Mouse (Mus musculus) liver, embryonic 11.5 days (tissue): ENCODE results near the gene Olfr339. TPM values are rescaled to one million over a fixed set of nuclear protein-coding genes. Genes with fewer than 3 reads are reported as not detected.
"Not testable (repeated sequence)": the region's sequence is repeated elsewhere in the genome, so short reads cannot be mapped to it uniquely, and the experiment has no call there.

Experiments used
- ATAC-seq: fragments of 200-750 bp; cut with Nextera tagmentation; replicated peaks from 2 replicates; pipeline ENCODE4 v1.8.0; 2017; ENCODE audit warnings: moderate number of reproducible peaks, mild to moderate bottlenecking, moderate TSS enrichment, moderate library complexity; ENCODE audit not compliant: low FRiP score
- DNase-seq: peaks from one replicate; pipeline ENCODE4 v3.0.0-alpha.2; 2017; ENCODE audit warnings: low spot score
- H3K27ac ChIP-seq: fragments of 300-500 bp; sonication (generic); 2 replicates; pipeline ENCODE4 v1.5.1; 2014; ENCODE audit warnings: mild to moderate bottlenecking, low read depth, low read length, control low read depth
- H3K27me3 ChIP-seq: fragments of 300-500 bp; sonication (generic); replicated peaks from 2 replicates; pipeline ENCODE4 v1.6.1; 2014; ENCODE audit warnings: low read length, mixed read lengths; ENCODE audit not compliant: control insufficient read depth, insufficient read depth
- H3K36me3 ChIP-seq: fragments of 300-500 bp; sonication (generic); 2 replicates; pipeline ENCODE4 v1.6.1; 2014; ENCODE audit warnings: mild to moderate bottlenecking, low read length, moderate library complexity, mixed read lengths; ENCODE audit not compliant: control insufficient read depth, insufficient read depth
- H3K4me1 ChIP-seq: fragments of 300-500 bp; sonication (generic); replicated peaks from 2 replicates; pipeline ENCODE4 v1.6.1; 2014; ENCODE audit warnings: low read length, mixed read lengths; ENCODE audit not compliant: control insufficient read depth, insufficient read depth
- H3K4me2 ChIP-seq: fragments of 300-500 bp; sonication (generic); 2 replicates; pipeline ENCODE4 v1.6.1; 2014; ENCODE audit warnings: mild to moderate bottlenecking, control low read depth, moderate library complexity
- H3K4me3 ChIP-seq: fragments of 300-500 bp; sonication (generic); 2 replicates; pipeline ENCODE4 v1.5.1; 2014; ENCODE audit warnings: low read depth, low read length, control low read depth
- H3K9ac ChIP-seq: fragments of 300-500 bp; sonication (generic); 2 replicates; pipeline ENCODE4 v1.6.1; 2014; ENCODE audit warnings: low read depth, low read length, control low read depth
- H3K9me3 ChIP-seq: fragments of 300-500 bp; sonication (generic); 2 replicates; pipeline ENCODE4 v1.6.1; 2016; ENCODE audit warnings: low read length, inconsistent platforms, mixed read lengths; ENCODE audit not compliant: control insufficient read depth
- WGBS: fragments of 180-500 bp; shearing (Covaris S2); extraction: QIAGEN DNeasy Blood & Tissue Kit; methylation state at CpG from one replicate; pipeline ENCODE4 v1.1.7; 2014; 5-methylcytosine and 5-hydroxymethylcytosine counted together
- polyA plus RNA-seq: library from polyadenylated mRNA; unstranded; fragments of >200 nt; fragmentation: Nextera tagmentation; extraction: Ambion mirVana; gene quantifications from 2 replicates; pipeline ENCODE4 v1.2.1, GENCODE M21; 2014

Gene Olfr339
- not detected in 2 replicates for polyA plus RNA-seq

GRCm38 (mm10) chr2:36418647-36419046 lies at the start of gene Olfr339:
Olfr339 (plus strand) TSS chr2:36418947.
- 77% methylated on average over 3 of the region's 3 CpGs for WGBS
- no peak for ATAC-seq
- Histone ChIP-seq H3K36me3 (no peaks in the 10 kb centered on the region), H3K4me1 (no peaks in the 10 kb centered on the region), H3K27me3 (no peaks in the 10 kb centered on the region), H3K4me3 (no peak within 1 kb of the TSS), H3K27ac (no peak within 1 kb of the TSS), H3K9me3 (no peaks in the 10 kb centered on the region; the same call in 1 of the 2 replicates), H3K9ac (no peak within 1 kb of the TSS), H3K4me2 (no peak within 1 kb of the TSS)
- no peak for DNase-seq

- no peak for ATAC-seq
These were observed 45.5 kb upstream of the Olfr339 start, which contains the start of gene Olfr338 for GRCm38 (mm10) chr2:36373219-36373618. Olfr338 (plus strand) TSS chr2:36373519.

DNA sequence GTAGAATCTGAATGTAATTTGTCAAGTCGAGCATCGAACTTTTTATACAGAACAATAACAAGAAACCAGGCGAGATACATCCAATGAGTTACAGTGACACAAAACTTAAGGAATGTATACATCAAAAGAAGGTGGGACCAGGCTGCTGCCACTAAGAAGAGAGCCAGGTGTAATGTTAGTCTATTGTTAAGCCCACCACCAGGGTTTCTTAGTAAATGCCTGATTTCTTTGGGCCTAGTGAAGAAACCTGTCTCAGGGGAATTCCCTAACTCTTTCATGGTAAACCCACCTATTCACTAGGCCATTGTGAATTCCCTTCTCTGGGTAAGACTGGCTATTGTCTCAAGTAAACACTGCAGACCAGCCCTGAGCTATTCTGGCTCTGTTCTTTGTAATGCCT lies 3.6 kb upstream of the Olfr339 start:
- not testable (repeated sequence) for H3K27ac ChIP-seq, H3K27me3 ChIP-seq, ATAC-seq, H3K4me2 ChIP-seq, H3K9ac ChIP-seq, H3K9me3 ChIP-seq, DNase-seq, H3K36me3 ChIP-seq, H3K4me1 ChIP-seq, H3K4me3 ChIP-seq
- 81% methylated on average over 3 of the region's 3 CpGs for WGBS

More at GRCm38 (mm10) chr2:36373219-36373618, 45.5 kb upstream of the Olfr339 start, which contains the start of gene Olfr338:
- H3K4me2 ChIP-seq, result no peak within 1 kb of the TSS
- H3K27ac ChIP-seq, result no peak within 1 kb of the TSS
- no peak for DNase-seq
- no peaks in the 10 kb centered on the region for H3K36me3 ChIP-seq
- H3K27me3 ChIP-seq, result no peaks in the 10 kb centered on the region
- H3K4me3 ChIP-seq, result no peak within 1 kb of the TSS
- no peaks in the 10 kb centered on the region for H3K4me1 ChIP-seq
- H3K9me3 ChIP-seq, result 0 out of 2 replicates have a peak, but pooled peaks cover 2% of the 10 kb centered on the region
- H3K9ac ChIP-seq, result no peak within 1 kb of the TSS

DNA sequence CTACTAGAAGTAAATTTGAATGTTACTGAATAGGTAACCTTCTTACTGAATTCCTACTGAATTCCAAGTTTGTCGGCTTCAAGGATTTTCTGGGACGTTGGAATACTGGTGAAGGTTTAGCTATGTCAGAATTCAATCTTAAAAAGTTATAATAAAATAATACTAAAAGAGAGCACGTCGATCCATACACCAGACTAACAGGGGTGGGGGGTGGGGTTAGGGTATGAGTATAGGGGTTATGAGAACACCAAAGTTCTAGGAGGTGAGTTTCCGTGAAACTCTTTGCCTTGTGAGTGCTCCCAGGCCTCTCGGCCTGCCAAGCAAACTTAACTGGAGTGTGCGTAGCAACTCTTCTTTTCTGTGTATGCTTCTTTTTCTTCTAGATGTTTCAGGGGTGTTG lies 3.2 kb upstream of the Olfr339 start:
- not testable (repeated sequence) for H3K36me3 ChIP-seq, H3K4me1 ChIP-seq, H3K27me3 ChIP-seq, DNase-seq, H3K9ac ChIP-seq, H3K4me2 ChIP-seq, ATAC-seq, H3K4me3 ChIP-seq, H3K27ac ChIP-seq, H3K9me3 ChIP-seq
- WGBS, result 83% methylated on average over 7 of the region's 7 CpGs

- Histone ChIP-seq H3K4me2 (no peak within 1 kb of the TSS), H3K9me3 (peaks cover 2% of the 10 kb centered on the region; the same call in 1 of the 2 replicates), H3K9ac (no peak within 1 kb of the TSS), H3K36me3 (no peaks in the 10 kb centered on the region), H3K4me1 (no peaks in the 10 kb centered on the region), H3K27me3 (no peaks in the 10 kb centered on the region), H3K27ac (no peak within 1 kb of the TSS), H3K4me3 (no peak within 1 kb of the TSS)
- no peak for DNase-seq
- no peak for ATAC-seq
- 58% methylated on average over 1 of the region's 1 CpGs for WGBS
These were observed 33.5 kb downstream of the Olfr339 start, which contains the start of gene Olfr340 for GRCm38 (mm10) chr2:36452287-36452686. Olfr340 (plus strand) TSS chr2:36452587.

DNA sequence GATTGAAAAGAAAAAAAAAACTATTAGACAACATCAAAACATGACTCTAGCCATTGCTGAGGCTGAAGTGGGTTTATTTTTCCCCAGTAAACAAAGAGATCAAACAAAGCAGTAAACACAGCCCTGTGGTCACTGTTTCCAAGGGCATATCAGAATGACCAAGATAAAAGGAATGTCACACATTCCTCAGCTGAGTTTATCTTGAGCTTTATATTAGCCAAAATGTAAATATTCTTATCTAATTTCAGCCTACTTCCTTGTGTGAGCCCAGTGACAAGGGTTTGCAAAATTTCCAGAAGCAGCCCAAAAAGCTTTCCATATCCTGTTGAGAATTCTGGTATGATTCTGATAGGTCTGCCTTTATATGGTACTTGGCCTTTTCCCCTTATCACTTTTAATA lies 54.9 kb downstream of the Olfr339 start:
- H3K4me3 ChIP-seq, result no peak overlapping the region
- no peak for DNase-seq
- H3K9me3 ChIP-seq, result no peaks in the 10 kb centered on the region; the same call in 1 of the 2 replicates
- H3K4me2 ChIP-seq, result no peak overlapping the region
- H3K27me3 ChIP-seq, result no peaks in the 10 kb centered on the region
- no peak overlapping the region for H3K27ac ChIP-seq
- no peaks in the 10 kb centered on the region for H3K4me1 ChIP-seq
- no peak overlapping the region for H3K9ac ChIP-seq
- no peak for ATAC-seq
- no peaks in the 10 kb centered on the region for H3K36me3 ChIP-seq

Other genes with a start within 250 kb of the Olfr339 start
- gene Ptgs1, start 188.5 kb upstream of the Olfr339 start, polyA plus RNA-seq, result 28.6 and 30.3 TPM in 2 replicates
- not detected in 2 replicates for gene Olfr338, start 45.4 kb upstream of the Olfr339 start, polyA plus RNA-seq
- gene Olfr340, start 33.6 kb downstream of the Olfr339 start, polyA plus RNA-seq, result not detected in 2 replicates
- gene Olfr341, start 63.5 kb downstream of the Olfr339 start, polyA plus RNA-seq, result not detected in 2 replicates
- not detected in 2 replicates for gene Olfr342, start 106.1 kb downstream of the Olfr339 start, polyA plus RNA-seq
- not detected in 2 replicates for gene Olfr344, start 147.7 kb downstream of the Olfr339 start, polyA plus RNA-seq
- gene Olfr345, start 221.1 kb downstream of the Olfr339 start, polyA plus RNA-seq, result not detected in 2 replicates